Mouse (Mus musculus): ENCODE results near the gene Pecam1. TPM values are rescaled to one million over a fixed set of nuclear protein-coding genes. Genes with fewer than 3 reads are reported as not detected.
"Not testable (repeated sequence)": the region's sequence is repeated elsewhere in the genome, so short reads cannot be mapped to it uniquely, and the experiment has no call there.

Pecam1 gene
- polyA plus RNA-seq, 1 experiment from 2014 or later = 9.5 TPM

DNA sequence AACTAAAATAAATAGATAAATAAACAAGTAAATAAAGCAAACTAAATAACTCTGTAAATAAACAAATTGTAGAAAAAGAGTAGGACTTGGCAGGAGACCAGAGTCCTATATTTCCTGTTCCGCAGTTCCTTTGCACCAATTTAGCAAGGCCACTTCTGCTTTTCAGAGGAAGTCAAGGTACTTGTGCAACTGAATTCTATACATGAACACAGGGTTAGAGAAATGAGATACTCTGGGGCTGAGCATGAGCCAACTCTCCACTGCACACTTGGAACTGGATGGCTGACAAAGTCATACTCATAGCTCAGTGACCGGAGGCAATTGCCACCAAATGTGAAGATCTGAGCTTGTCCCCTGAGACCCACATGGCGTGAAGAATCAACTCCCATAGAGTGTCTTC, 8.6 kb upstream of the Pecam1 start:
- H3K4me1 ChIP-seq (ENCODE audit: control insufficient read depth, low read depth, low read length) = no peaks in the 10 kb centered on the region; the same call in none of the 2 replicates
- WGBS (ENCODE audit: insufficient replicate concordance) = 52% methylated on average over 3 of the region's 3 CpGs
- no peaks in the 10 kb centered on the region for H3K27me3 ChIP-seq (ENCODE audit: control insufficient read depth, insufficient read depth, low read depth, low read length)
- H3K9ac ChIP-seq (ENCODE audit: low read depth, low read length) = no peak overlapping the region
- ATAC-seq (ENCODE audit: low read depth) = no peak
- H3K4me3 ChIP-seq (ENCODE audit: low read depth, low read length) = no peak overlapping the region
- no peak overlapping the region for H3K4me2 ChIP-seq (ENCODE audit: low read depth, low read length)
- 0 out of 2 replicates have a peak overlapping the region, but pooled peaks have one; percentile 0 for H3K27ac ChIP-seq (ENCODE audit: low read length)
- H3K9me3 ChIP-seq (replicated peaks; ENCODE audit: control insufficient read depth, low read length) = no peaks in the 10 kb centered on the region
- H3K36me3 ChIP-seq (ENCODE audit: control insufficient read depth, insufficient read depth) = no peaks in the 10 kb centered on the region; the same call in 1 of the 2 replicates

DNA sequence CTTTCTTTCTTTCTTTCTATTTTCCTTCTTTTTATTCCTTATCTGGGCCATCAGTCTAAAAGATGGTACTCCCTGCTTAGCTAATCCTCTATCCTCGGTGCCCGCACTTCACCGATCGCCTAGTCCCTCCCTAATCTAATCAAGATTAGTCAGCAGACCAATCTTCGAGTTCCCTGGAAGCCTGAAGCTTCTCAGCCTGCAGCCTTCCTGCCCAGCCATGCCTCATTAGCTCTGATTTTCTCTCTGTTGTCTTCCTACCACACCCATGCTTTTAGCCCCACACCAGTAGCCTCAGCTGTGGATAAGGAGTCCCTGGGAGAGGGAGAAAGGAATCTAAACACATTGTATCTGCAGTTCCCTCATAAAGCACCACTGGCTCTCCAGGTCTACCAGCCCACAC, 5.2 kb upstream of the Pecam1 start:
- ATAC-seq (ENCODE audit: low read depth) = no peak
- Histone ChIP-seq H3K9me3 (replicated peaks; ENCODE audit: control insufficient read depth, low read length) (no peaks in the 10 kb centered on the region), H3K4me3 (ENCODE audit: low read depth, low read length) (no peak overlapping the region), H3K36me3 (ENCODE audit: control insufficient read depth, insufficient read depth) (no peaks in the 10 kb centered on the region; the same call in 1 of the 2 replicates), H3K9ac (ENCODE audit: low read depth, low read length) (no peak overlapping the region), H3K27me3 (ENCODE audit: control insufficient read depth, insufficient read depth, low read depth, low read length) (peaks cover 2% of the 10 kb centered on the region; the same call in 1 of the 2 replicates), H3K27ac (ENCODE audit: low read length) (no peak overlapping the region), H3K4me2 (ENCODE audit: low read depth, low read length) (no peak overlapping the region), H3K4me1 (ENCODE audit: control insufficient read depth, low read depth, low read length) (no peaks in the 10 kb centered on the region; the same call in 1 of the 2 replicates)
- 47% methylated on average over 5 of the region's 5 CpGs for WGBS (ENCODE audit: insufficient replicate concordance)

DNA sequence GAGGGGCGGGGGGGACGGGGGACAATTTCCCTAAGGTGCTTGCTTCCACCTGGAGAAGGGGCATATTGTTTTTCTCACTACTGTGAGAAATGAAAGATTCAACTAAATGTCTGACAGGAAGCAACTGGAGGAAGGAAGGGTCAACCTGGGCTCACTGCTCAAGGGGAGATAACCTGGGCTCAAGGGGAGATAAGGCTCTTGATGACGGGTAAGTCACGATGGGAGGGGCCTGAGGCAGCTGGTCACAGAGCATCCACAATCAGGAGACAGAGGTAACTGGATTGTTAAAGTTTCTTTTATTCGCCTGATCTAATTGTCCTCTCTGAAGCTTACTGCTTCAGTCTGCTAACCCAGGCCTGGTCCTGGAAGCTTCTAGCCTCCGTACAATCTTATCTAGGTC, 2.9 kb upstream of the Pecam1 start:
- Histone ChIP-seq H3K27ac (ENCODE audit: low read length) (no peak overlapping the region), H3K4me1 (ENCODE audit: control insufficient read depth, low read depth, low read length) (no peaks in the 10 kb centered on the region; the same call in 1 of the 2 replicates), H3K36me3 (ENCODE audit: control insufficient read depth, insufficient read depth) (no peaks in the 10 kb centered on the region; the same call in 1 of the 2 replicates), H3K27me3 (ENCODE audit: control insufficient read depth, insufficient read depth, low read depth, low read length) (peaks cover 2% of the 10 kb centered on the region; the same call in 1 of the 2 replicates), H3K9me3 (replicated peaks; ENCODE audit: control insufficient read depth, low read length) (no peaks in the 10 kb centered on the region), H3K9ac (ENCODE audit: low read depth, low read length) (no peak overlapping the region), H3K4me3 (ENCODE audit: low read depth, low read length) (no peak overlapping the region), H3K4me2 (ENCODE audit: low read depth, low read length) (no peak overlapping the region)
- 51% methylated on average over 6 of the region's 6 CpGs for WGBS (ENCODE audit: insufficient replicate concordance)
- ATAC-seq (ENCODE audit: low read depth) = no peak

DNA sequence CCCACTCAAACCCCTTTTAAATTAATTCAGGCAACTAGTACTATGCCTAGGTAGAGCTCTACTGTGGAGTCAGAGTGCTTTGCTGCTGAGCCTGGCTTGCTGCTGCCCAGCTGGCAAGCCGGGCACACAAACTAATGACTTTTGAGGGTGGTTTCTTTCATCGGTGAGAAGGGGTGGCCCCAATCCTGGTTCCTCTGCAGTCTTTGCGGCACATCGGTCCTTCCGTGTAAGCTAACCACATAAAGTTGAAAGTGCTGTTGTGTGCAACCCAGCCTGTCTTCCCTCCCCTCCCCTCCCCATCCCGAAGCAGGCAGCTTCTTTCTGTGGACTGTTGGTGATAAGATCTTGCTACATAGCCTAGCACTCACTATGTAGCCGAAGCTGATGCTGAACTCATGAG, 1.7 kb upstream of the Pecam1 start:
- no peaks in the 10 kb centered on the region for H3K9me3 ChIP-seq (replicated peaks; ENCODE audit: control insufficient read depth, low read length)
- peak; percentile 30; the same call in 1 of the 2 replicates for ATAC-seq (ENCODE audit: low read depth)
- H3K4me2 ChIP-seq (ENCODE audit: low read depth, low read length) = peak overlapping the region; percentile 10; the same call in 1 of the 2 replicates
- H3K36me3 ChIP-seq (ENCODE audit: control insufficient read depth, insufficient read depth) = no peaks in the 10 kb centered on the region; the same call in 1 of the 2 replicates
- peak overlapping the region; percentile 25 for H3K4me3 ChIP-seq (ENCODE audit: low read depth, low read length)
- 21% methylated on average over 7 of the region's 7 CpGs for WGBS (ENCODE audit: insufficient replicate concordance)
- H3K4me1 ChIP-seq (ENCODE audit: control insufficient read depth, low read depth, low read length) = no peaks in the 10 kb centered on the region; the same call in 1 of the 2 replicates
- peaks cover 2% of the 10 kb centered on the region; the same call in 1 of the 2 replicates for H3K27me3 ChIP-seq (ENCODE audit: control insufficient read depth, insufficient read depth, low read depth, low read length)
- H3K9ac ChIP-seq (ENCODE audit: low read depth, low read length) = no peak overlapping the region
- H3K27ac ChIP-seq (ENCODE audit: low read length) = peak overlapping the region; percentile 55

DNA sequence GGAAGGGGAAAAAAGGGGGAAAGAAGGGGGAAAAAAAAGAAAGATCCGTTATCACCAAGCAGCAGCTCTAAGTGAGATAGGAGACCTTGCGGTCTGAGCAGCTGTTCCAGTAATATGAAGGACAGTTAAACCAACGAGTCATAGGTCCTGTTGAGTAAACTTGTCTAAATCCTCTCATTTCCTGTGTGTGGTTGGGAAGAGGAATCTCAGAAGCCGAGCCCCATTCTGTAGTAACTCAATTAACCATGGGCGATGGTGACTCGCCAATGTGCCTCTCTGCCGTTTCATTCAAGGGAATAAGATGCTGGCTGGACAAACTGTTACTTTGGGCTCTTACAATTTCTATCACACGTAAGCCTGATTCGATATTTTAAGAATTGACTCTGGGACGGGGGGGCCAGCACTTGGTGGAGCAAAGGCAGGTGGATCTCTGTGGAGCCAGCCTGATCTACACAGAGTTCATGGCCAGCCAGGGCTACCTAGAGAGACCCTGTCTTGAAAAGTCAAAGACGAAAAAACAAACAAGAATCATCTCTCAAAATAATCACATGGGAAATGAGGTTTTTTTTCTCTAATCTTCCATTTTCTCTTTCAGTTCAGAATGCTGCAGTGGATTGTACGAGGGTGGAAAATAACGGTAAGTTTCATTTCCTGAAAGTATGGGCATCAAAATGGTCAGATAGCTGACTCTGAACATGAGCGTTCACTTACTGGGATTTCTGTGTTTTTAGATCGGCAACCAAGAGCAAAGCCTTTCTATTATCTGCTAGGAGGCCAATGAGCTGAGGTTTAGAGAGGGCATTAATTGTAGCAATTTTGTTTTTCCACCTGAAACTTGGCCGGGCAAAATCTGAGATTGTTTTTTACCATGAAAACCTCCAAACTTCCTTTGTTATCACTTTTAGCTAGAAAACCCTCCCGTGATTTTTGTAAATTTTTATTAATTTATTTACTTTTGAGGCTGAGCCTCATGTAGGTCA, 901 bp upstream of the Pecam1 start, which contains the start of gene Milr1:
Milr1 (plus strand) TSS at position 188 of the 980 bp plus-strand sequence.
- Histone ChIP-seq H3K4me1 (ENCODE audit: control insufficient read depth, low read depth, low read length) (no peaks in the 10 kb centered on the region; the same call in 1 of the 2 replicates), H3K36me3 (ENCODE audit: control insufficient read depth, insufficient read depth) (no peaks in the 10 kb centered on the region; the same call in 1 of the 2 replicates), H3K9ac (ENCODE audit: low read depth, low read length) (no peak within 1 kb of the TSS), H3K27me3 (ENCODE audit: control insufficient read depth, insufficient read depth, low read depth, low read length) (peaks cover 2% of the 10 kb centered on the region; the same call in 1 of the 2 replicates), H3K4me3 (ENCODE audit: low read depth, low read length) (peak within 1 kb of the TSS; percentile 25), H3K27ac (ENCODE audit: low read length) (peak within 1 kb of the TSS; percentile 55), H3K4me2 (ENCODE audit: low read depth, low read length) (peak within 1 kb of the TSS; percentile 27; the same call in 1 of the 2 replicates), H3K9me3 (replicated peaks; ENCODE audit: control insufficient read depth, low read length) (no peaks in the 10 kb centered on the region)
- 0 out of 2 replicates have a peak, but pooled peaks have one; percentile 21 for ATAC-seq (ENCODE audit: low read depth)
- 20% methylated on average over 17 of the region's 17 CpGs for WGBS (ENCODE audit: insufficient replicate concordance)

DNA sequence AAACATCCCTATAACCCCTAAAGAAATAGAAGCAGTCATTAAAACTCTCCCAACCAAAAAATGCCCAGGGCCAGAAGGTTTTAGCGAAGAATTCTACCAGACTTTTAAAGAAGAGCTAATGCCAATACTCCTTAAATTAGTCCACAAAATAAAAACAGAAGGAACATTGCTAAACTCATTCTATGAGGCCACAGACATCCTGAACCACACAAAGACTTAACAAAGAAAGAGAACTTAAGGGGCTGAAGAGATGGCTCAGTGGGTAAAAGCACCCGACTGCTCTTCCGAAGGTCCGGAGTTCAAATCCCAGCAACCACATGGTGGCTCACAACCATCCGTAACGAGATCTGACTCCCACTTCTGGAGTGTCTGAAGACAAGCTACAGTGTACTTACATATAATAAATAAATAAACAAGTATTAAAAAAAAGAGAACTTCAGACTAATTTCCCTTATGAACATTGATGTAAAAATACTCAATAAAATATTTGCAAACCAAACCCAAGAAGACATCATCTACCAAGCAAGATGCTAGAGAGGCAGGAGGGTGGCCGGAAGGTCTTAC, 789 bp downstream of the Pecam1 start:
- 70% methylated on average over 7 of the region's 7 CpGs for WGBS (ENCODE audit: insufficient replicate concordance)
- not testable (repeated sequence) for H3K4me1 ChIP-seq (ENCODE audit: control insufficient read depth, low read depth, low read length); H3K27ac ChIP-seq (ENCODE audit: low read length); H3K27me3 ChIP-seq (ENCODE audit: control insufficient read depth, insufficient read depth, low read depth, low read length); H3K36me3 ChIP-seq (ENCODE audit: control insufficient read depth, insufficient read depth); H3K4me3 ChIP-seq (ENCODE audit: low read depth, low read length); H3K9me3 ChIP-seq (replicated peaks; ENCODE audit: control insufficient read depth, low read length); ATAC-seq (ENCODE audit: low read depth); H3K4me2 ChIP-seq (ENCODE audit: low read depth, low read length); H3K9ac ChIP-seq (ENCODE audit: low read depth, low read length)

DNA sequence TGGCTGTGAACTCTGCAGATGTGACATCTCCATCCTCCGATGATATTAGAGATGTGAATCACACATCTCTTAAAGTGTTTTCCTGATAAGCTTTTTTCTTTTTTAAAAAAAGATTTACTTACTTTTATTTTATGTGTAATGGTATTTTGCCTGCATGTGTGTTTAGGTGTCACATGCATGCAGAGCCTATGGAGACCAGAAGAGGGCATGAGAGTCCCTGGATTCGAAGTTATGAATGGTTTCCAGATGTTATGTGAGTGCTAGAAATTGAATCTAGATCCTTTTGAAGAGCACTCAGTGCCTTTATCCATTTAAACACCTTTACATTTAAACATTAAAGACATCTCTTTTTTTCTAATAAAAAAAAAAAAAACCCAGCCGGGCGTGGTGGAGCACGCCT, 5.5 kb downstream of the Pecam1 start:
- 73% methylated on average over 5 of the region's 5 CpGs for WGBS (ENCODE audit: insufficient replicate concordance)
- H3K4me1 ChIP-seq (ENCODE audit: control insufficient read depth, low read depth, low read length) = no peaks in the 10 kb centered on the region; the same call in 1 of the 2 replicates
- H3K9me3 ChIP-seq (replicated peaks; ENCODE audit: control insufficient read depth, low read length) = no peaks in the 10 kb centered on the region
- no peaks in the 10 kb centered on the region for H3K36me3 ChIP-seq (ENCODE audit: control insufficient read depth, insufficient read depth)
- H3K27ac ChIP-seq (ENCODE audit: low read length) = no peak overlapping the region
- no peaks in the 10 kb centered on the region for H3K27me3 ChIP-seq (ENCODE audit: control insufficient read depth, insufficient read depth, low read depth, low read length)
- H3K9ac ChIP-seq (ENCODE audit: low read depth, low read length) = no peak overlapping the region
- no peak for ATAC-seq (ENCODE audit: low read depth)
- H3K4me3 ChIP-seq (ENCODE audit: low read depth, low read length) = no peak overlapping the region
- no peak overlapping the region for H3K4me2 ChIP-seq (ENCODE audit: low read depth, low read length)

DNA sequence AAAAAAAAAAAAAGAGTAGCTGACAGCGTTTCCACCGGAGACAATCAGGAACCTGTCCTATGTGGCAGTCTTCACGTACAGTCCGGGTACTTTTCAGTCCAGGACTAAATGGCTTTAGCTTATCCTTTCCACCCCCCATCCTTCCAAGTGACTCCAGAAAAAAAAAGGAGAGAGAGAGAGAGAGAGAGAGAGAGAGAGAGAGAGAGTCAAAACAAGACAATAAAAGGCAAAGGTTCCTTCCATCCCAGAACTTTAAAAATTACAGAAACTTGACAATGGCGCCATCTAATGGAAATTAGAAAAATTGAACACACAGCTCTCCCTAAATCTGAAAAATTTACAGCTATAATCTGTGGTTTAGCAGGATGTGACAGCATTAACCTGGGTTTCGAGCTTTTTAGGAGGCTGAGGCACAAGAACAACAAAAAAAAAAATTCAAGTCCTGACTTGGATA, 8.0 kb downstream of the Pecam1 start:
- Histone ChIP-seq H3K27ac (ENCODE audit: low read length) (no peak overlapping the region), H3K4me1 (ENCODE audit: control insufficient read depth, low read depth, low read length) (no peaks in the 10 kb centered on the region), H3K9me3 (replicated peaks; ENCODE audit: control insufficient read depth, low read length) (no peaks in the 10 kb centered on the region), H3K9ac (ENCODE audit: low read depth, low read length) (no peak overlapping the region), H3K27me3 (ENCODE audit: control insufficient read depth, insufficient read depth, low read depth, low read length) (no peaks in the 10 kb centered on the region), H3K36me3 (ENCODE audit: control insufficient read depth, insufficient read depth) (no peaks in the 10 kb centered on the region), H3K4me2 (ENCODE audit: low read depth, low read length) (no peak overlapping the region), H3K4me3 (ENCODE audit: low read depth, low read length) (no peak overlapping the region)
- WGBS (ENCODE audit: insufficient replicate concordance) = 35% methylated on average over 6 of the region's 6 CpGs
- no peak for ATAC-seq (ENCODE audit: low read depth)

Measured in liver, embryonic 16.5 days (tissue).